Mouse (Mus musculus) lung, postnatal 0 days (tissue): ENCODE measurements around the gene Unc5a.

ENCODE experiments used
- CTCF ChIP-seq: IDR thresholded peaks from 2 replicates; pipeline ENCODE4 v1.5.1; 2016; ENCODE audit warnings: antibody characterized with exemption, mild to moderate bottlenecking
- EP300 ChIP-seq: IDR thresholded peaks from 2 replicates; pipeline ENCODE4 v1.6.1; 2016; ENCODE audit warnings: antibody characterized with exemption, mild to moderate bottlenecking, control low read depth

DNA sequence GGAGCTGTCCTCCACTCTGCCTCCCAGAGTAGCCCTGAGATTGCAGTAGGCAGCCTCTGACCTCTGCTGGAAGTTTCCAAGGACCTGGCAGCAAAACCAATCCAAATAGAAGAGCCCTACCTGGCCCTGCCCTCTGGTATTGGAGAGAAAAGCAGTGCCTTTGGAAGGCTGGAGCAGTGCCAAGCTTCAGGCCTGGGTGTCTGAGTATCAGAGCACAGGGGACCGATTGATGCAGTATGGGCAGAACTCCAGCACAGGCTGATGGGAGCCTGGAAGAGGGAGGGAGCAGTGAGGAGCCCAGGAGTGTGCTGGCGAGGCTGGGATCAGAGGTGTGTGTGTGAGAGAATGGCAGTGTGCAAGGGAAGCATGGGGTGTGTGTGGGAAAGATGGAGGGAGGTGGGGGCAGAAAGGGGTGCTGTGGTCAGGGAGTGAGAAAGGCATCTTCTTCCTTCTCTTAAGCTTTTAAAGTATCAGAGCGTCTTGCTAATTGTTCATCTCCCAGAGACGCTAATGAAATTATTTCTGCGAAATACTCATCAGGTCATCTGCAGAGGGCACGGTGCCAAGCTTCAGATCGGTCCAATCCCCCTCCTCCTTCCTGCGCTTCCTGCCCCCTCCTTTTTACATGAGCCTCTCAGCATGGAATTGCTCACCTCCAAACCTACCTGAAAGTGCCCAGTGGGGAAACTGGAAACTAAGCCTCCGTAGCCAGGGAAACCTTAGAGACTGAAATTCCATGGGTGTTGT lies 4.6 kb upstream of the Unc5a start:
- TF ChIP-seq CTCF (no peak), EP300 (no peak)
